Mouse (Mus musculus): ENCODE data around the gene Rnf212b. TPM values are rescaled to one million over a fixed set of nuclear protein-coding genes. Genes with fewer than 3 reads are reported as not detected.

Rnf212b gene
- polyA plus RNA-seq, 1 experiment from 2014 or later: not detected

- CTCF ChIA-PET: no interaction called here
- no peak for TF ChIP-seq CTCF (IDR thresholded peaks at IDR 0.05)
- DNase-seq (ENCODE audit: low read depth, low spot score) (no peak), ATAC-seq (no peak)
- no peaks in the 10 kb centered on the region for H3K27me3 ChIP-seq
- in situ Hi-C loops (cut with MboI; ENCODE audit: low pct_unique_long_range_greater_than_20kb): no loop called here
- POLR2A ChIA-PET: no interaction called here
Observed at GRCm38 (mm10) chr14:54868026-54868425, 54.1 kb downstream of the Rnf212b start.

GRCm38 (mm10) chr14:54870861-54871260 lies 56.9 kb downstream of the Rnf212b start, which contains the start of gene Homez:
TSS of gene Homez (minus strand) at chr14:54870961.
- POLR2A ChIA-PET: no interaction called here
- no peak for TF ChIP-seq CTCF (IDR thresholded peaks at IDR 0.05)

GRCm38 (mm10) chr14:54874165-54874564 lies 60.2 kb downstream of the Rnf212b start:
- in situ Hi-C loops (cut with MboI; ENCODE audit: low pct_unique_long_range_greater_than_20kb): no loop called here
- ChIA-PET CTCF (no interaction called here), POLR2A (interaction anchor here (1.4 kb wide), 1 partner anchor 11 kb away, joined by 3 read pairs; no protein-coding TSS in a partner anchor)
- no peak for TF ChIP-seq CTCF (IDR thresholded peaks at IDR 0.05)
- ATAC-seq: no peak
- H3K27me3 ChIP-seq: no peaks in the 10 kb centered on the region
- no peak for DNase-seq (ENCODE audit: low read depth, low spot score)

More at GRCm38 (mm10) chr14:54870861-54871260, 56.9 kb downstream of the Rnf212b start, which contains the start of gene Homez:
- CTCF ChIA-PET: no interaction called here
- in situ Hi-C loops (cut with MboI; ENCODE audit: low pct_unique_long_range_greater_than_20kb): no loop called here
- DNase-seq (ENCODE audit: low read depth, low spot score) (no peak), ATAC-seq (no peak)
- no peaks in the 10 kb centered on the region for H3K27me3 ChIP-seq

GRCm38 (mm10) chr14:54875844-54876538 lies 62.0 kb downstream of the Rnf212b start:
- no peak for TF ChIP-seq CTCF (IDR thresholded peaks at IDR 0.05)
- CTCF ChIA-PET: no interaction called here
- no peaks in the 10 kb centered on the region for H3K27me3 ChIP-seq
- ATAC-seq (peak; percentile 37), DNase-seq (ENCODE audit: low read depth, low spot score) (no peak)
- POLR2A ChIA-PET: interaction anchor here (0.8 to 1.3 kb wide), 3 partner anchors 13 to 130 kb away, joined by 3 to 5 read pairs (median 4); no protein-coding TSS in a partner anchor
- in situ Hi-C loops (cut with MboI; ENCODE audit: low pct_unique_long_range_greater_than_20kb): loop anchor here (25.0 kb wide), 1 partner anchor 711 kb away; the partner anchor contains the start of genes Emc9, Fitm1, Psme1 and Psme2

- in situ Hi-C loops (cut with MboI; ENCODE audit: low pct_unique_long_range_greater_than_20kb): loop anchor here (25.0 kb wide), 1 partner anchor 711 kb away; the partner anchor contains the start of genes Emc9, Fitm1, Psme1 and Psme2
- no peaks in the 10 kb centered on the region for H3K27me3 ChIP-seq
- POLR2A ChIA-PET: interaction anchor here (0.8 to 1.3 kb wide), 3 partner anchors 13 to 129 kb away, joined by 3 to 5 read pairs (median 4); no protein-coding TSS in a partner anchor
- ATAC-seq: peak; percentile 89
- TF ChIP-seq CTCF (IDR thresholded peaks at IDR 0.05): no peak
- DNase-seq (ENCODE audit: low read depth, low spot score): no peak
- CTCF ChIA-PET: no interaction called here
Observed at GRCm38 (mm10) chr14:54876539-54877047, 62.7 kb downstream of the Rnf212b start.

GRCm38 (mm10) chr14:54877048-54877715 lies 63.2 kb downstream of the Rnf212b start, which contains the start of gene Ppp1r3e:
TSS of gene Ppp1r3e (minus strand) at chr14:54877550.
- no peaks in the 10 kb centered on the region for H3K27me3 ChIP-seq
- in situ Hi-C loops (cut with MboI; ENCODE audit: low pct_unique_long_range_greater_than_20kb): loop anchor here (25.0 kb wide), 1 partner anchor 710 kb away; the partner anchor contains the start of genes Emc9, Fitm1, Psme1 and Psme2
- ChIA-PET POLR2A (interaction anchor here (0.8 to 1.3 kb wide), 2 partner anchors 14 to 18 kb away, joined by 3 to 4 read pairs; no protein-coding TSS in a partner anchor), CTCF (no interaction called here)
- DNase-seq (ENCODE audit: low read depth, low spot score): no peak
- ATAC-seq: peak; percentile 83
- no peak for TF ChIP-seq CTCF (IDR thresholded peaks at IDR 0.05)

GRCm38 (mm10) chr14:54883154-54884021 lies 69.4 kb downstream of the Rnf212b start, which contains the start of the genes Bcl2l2 and Gm20521:
TSS of gene Bcl2l2 (plus strand) at chr14:54883377.
TSS of gene Gm20521 (plus strand) at chr14:54883441.
- no peaks in the 10 kb centered on the region for H3K27me3 ChIP-seq
- TF ChIP-seq CTCF (IDR thresholded peaks at IDR 0.05): no peak
- CTCF ChIA-PET: interaction anchor here (1.4 to 2.6 kb wide), 2 partner anchors 11 to 132 kb away, joined by 3 to 6 read pairs; partner anchors contain the start of gene Ngdn
- no peak for DNase-seq (ENCODE audit: low read depth, low spot score)
- peak; percentile 86 for ATAC-seq
- in situ Hi-C loops (cut with MboI; ENCODE audit: low pct_unique_long_range_greater_than_20kb): loop anchor here (25.0 kb wide), 1 partner anchor 704 kb away; the partner anchor contains the start of genes Emc9, Fitm1, Psme1 and Psme2
- POLR2A ChIA-PET: interaction anchor here (0.7 to 1.0 kb wide), 2 partner anchors 9 to 11 kb away, joined by 3 to 4 read pairs; no protein-coding TSS in a partner anchor

GRCm38 (mm10) chr14:54884022-54884712 lies 70.2 kb downstream of the Rnf212b start:
- in situ Hi-C loops (cut with MboI; ENCODE audit: low pct_unique_long_range_greater_than_20kb): loop anchor here (25.0 kb wide), 1 partner anchor 703 kb away; the partner anchor contains the start of genes Emc9, Fitm1, Psme1 and Psme2
- DNase-seq (ENCODE audit: low read depth, low spot score) (no peak), ATAC-seq (no peak)
- ChIA-PET CTCF (interaction anchor here (1.4 to 2.6 kb wide), 2 partner anchors 12 to 131 kb away, joined by 3 to 6 read pairs; partner anchors contain the start of gene Ngdn), POLR2A (interaction anchor here (0.7 kb wide), 1 partner anchor 9 kb away, joined by 3 read pairs; no protein-coding TSS in a partner anchor)
- H3K27me3 ChIP-seq: no peaks in the 10 kb centered on the region
- TF ChIP-seq CTCF (IDR thresholded peaks at IDR 0.05): no peak
